Mouse (Mus musculus): Measurements from ENCODE around the gene Unc13d.

GRCm38 (mm10) chr11:116083096-116083672 is 5.4 kb upstream of the Unc13d start:
- TF ChIP-seq CTCF (IDR thresholded peaks at IDR 0.05; ENCODE audit: borderline replicate concordance, extremely low read depth, insufficient read depth, insufficient read length) (no peak), POLR2A (IDR thresholded peaks at IDR 0.05; ENCODE audit: borderline replicate concordance, extremely low read depth, insufficient read depth, insufficient read length, poor library complexity, severe bottlenecking) (no peak)
